Mouse (Mus musculus) MEL (cell line): ENCODE results near the gene Steap3. TPM values are rescaled to one million over a fixed set of nuclear protein-coding genes. Genes with fewer than 3 reads are reported as not detected.

ENCODE experiments used
- DNase-seq: peaks from one replicate; pipeline ENCODE4 v3.0.0; 2011; ENCODE audit warnings: low read depth, low spot score
- H3K27ac ChIP-seq: 2 replicates; pipeline ENCODE4 v1.5.1; 2012; ENCODE audit warnings: low read depth, mild to moderate bottlenecking, control low read depth, low read length, moderate library complexity; ENCODE audit not compliant: control insufficient read depth
- H3K27me3 ChIP-seq, 2 experiments: fragments of 150-350 bp in 1 of 2; sonication (generic) in 1 of 2; 2 replicates each; pipeline ENCODE4 v1.6.1; 2012; ENCODE audit warnings: low read length in 2 of 2, mild to moderate bottlenecking in 2 of 2, improper control_type of control experiment in 1 of 2, moderate library complexity in 1 of 2; ENCODE audit not compliant: insufficient read depth in 2 of 2, control insufficient read depth in 1 of 2
- H3K36me3 ChIP-seq, 2 experiments: 2 replicates each; pipeline ENCODE4 v1.6.1; 2012 to 2014; ENCODE audit warnings: low read length in 2 of 2, improper control_type of control experiment in 1 of 2, inconsistent platforms in 1 of 2, mild to moderate bottlenecking in 1 of 2; ENCODE audit not compliant: insufficient read depth in 2 of 2, control insufficient read depth in 1 of 2
- H3K4me1 ChIP-seq, 2 experiments: fragments of 150-350 bp in 1 of 2; sonication (generic) in 1 of 2; 2 replicates each; pipeline ENCODE4 v1.6.1; 2012; ENCODE audit warnings: low read length in 2 of 2, improper control_type of control experiment in 1 of 2, mild to moderate bottlenecking in 1 of 2; ENCODE audit not compliant: insufficient read depth in 2 of 2, control insufficient read depth in 1 of 2
- H3K4me3 ChIP-seq, 2 experiments: fragments of 150-350 bp in 1 of 2; sonication (generic) in 1 of 2; 2 replicates each; pipeline ENCODE4 v1.5.1; 2012; ENCODE audit warnings: low read depth in 2 of 2, low read length in 2 of 2, mild to moderate bottlenecking in 2 of 2, moderate library complexity in 2 of 2, control low read depth in 1 of 2, improper control_type of control experiment in 1 of 2; ENCODE audit not compliant: control insufficient read depth in 1 of 2, insufficient read depth in 1 of 2
- H3K79me2 ChIP-seq: 2 replicates; pipeline ENCODE4 v1.6.1; 2012; ENCODE audit warnings: mild to moderate bottlenecking, low read length, moderate library complexity; ENCODE audit not compliant: control insufficient read depth, poor library complexity, insufficient read depth
- H3K9ac ChIP-seq: 2 replicates; pipeline ENCODE4 v1.6.1; 2012; ENCODE audit warnings: low read depth, mild to moderate bottlenecking, control low read depth, low read length, moderate library complexity; ENCODE audit not compliant: control insufficient read depth, poor library complexity, severe bottlenecking
- H3K9me3 ChIP-seq: fragments of 150-350 bp; sonication (generic); replicated peaks from 2 replicates; pipeline ENCODE4 v1.6.1; 2012; ENCODE audit warnings: mild to moderate bottlenecking, low read length, improper control_type of control experiment, moderate library complexity; ENCODE audit not compliant: insufficient read depth
- CTCF ChIP-seq, 3 experiments: IDR thresholded peaks in 2 of 3; conservative IDR thresholded peaks in 1 of 3; 2 replicates each; pipeline ENCODE4 v1.5.1; 2011 to 2012; ENCODE audit warnings: low read length in 3 of 3, low read depth in 2 of 3, mild to moderate bottlenecking in 2 of 3, improper control_type of control experiment in 1 of 3, inconsistent platforms in 1 of 3, mixed read lengths in 1 of 3, moderate library complexity in 1 of 3; ENCODE audit not compliant: control insufficient read depth in 1 of 3, insufficient read depth in 1 of 3, poor library complexity in 1 of 3, severe bottlenecking in 1 of 3
- MYC ChIP-seq: IDR thresholded peaks from 2 replicates; pipeline ENCODE4 v1.6.1; 2011; ENCODE audit warnings: low read depth, mild to moderate bottlenecking, low read length, improper control_type of control experiment, moderate library complexity
- POLR2AphosphoS2 ChIP-seq: IDR thresholded peaks from 2 replicates; pipeline ENCODE4 v1.6.1; 2011; ENCODE audit warnings: low read length, improper control_type of control experiment
- RCOR1 ChIP-seq: IDR thresholded peaks from 2 replicates; pipeline ENCODE4 v1.6.1; 2012; ENCODE audit warnings: low read depth, mild to moderate bottlenecking, inconsistent platforms, low read length, improper control_type of control experiment
- SMC3 ChIP-seq: IDR thresholded peaks from 2 replicates; pipeline ENCODE4 v1.6.1; 2011; ENCODE audit warnings: low read depth, low read length, improper control_type of control experiment
- TAL1 ChIP-seq: IDR thresholded peaks from 2 replicates; pipeline ENCODE4 v1.6.1; 2012; ENCODE audit warnings: mild to moderate bottlenecking, inconsistent platforms, low read length, moderate library complexity, mixed read lengths
- USF1 ChIP-seq: IDR thresholded peaks from 2 replicates; pipeline ENCODE4 v1.6.1; 2014; ENCODE audit warnings: low read depth, mild to moderate bottlenecking, inconsistent platforms, low read length, improper control_type of control experiment, moderate library complexity
- ZC3H11A ChIP-seq: IDR thresholded peaks from 2 replicates; pipeline ENCODE4 v1.6.1; 2012; ENCODE audit warnings: low read depth, mild to moderate bottlenecking, inconsistent platforms, low read length, improper control_type of control experiment
- ZKSCAN1 ChIP-seq: IDR thresholded peaks from 2 replicates; pipeline ENCODE4 v1.6.1; 2012; ENCODE audit warnings: low read depth, mild to moderate bottlenecking, inconsistent platforms, low read length, improper control_type of control experiment, moderate library complexity
- polyA plus RNA-seq, 2 experiments: library from polyadenylated mRNA; stranded (reverse) in 1 of 2; unstranded in 1 of 2; fragments of >175 nt in 1 of 2; fragments of >200 nt in 1 of 2; gene quantifications; 2 replicates each; pipeline versions ENCODE4 v1.2.1 to v1.2.4; 2012; ENCODE audit warnings: low replicate concordance in 2 of 2, low read depth in 1 of 2; ENCODE audit not compliant: insufficient read length in 2 of 2, insufficient read depth in 1 of 2, missing spikeins in 1 of 2
- total RNA-seq: library from RNA; depleted of rRNA; stranded (reverse); fragments of 300-350 nt; gene quantifications from 2 replicates; pipeline ENCODE4 v1.2.3, GENCODE M21; 2012

Steap3 gene
- total and polyA plus RNA-seq, 3 experiments = 50.2 to 101 (median 98.2) TPM

GRCm38 (mm10) chr1:120258245-120258644, 14.3 kb downstream of the Steap3 start:
- H3K9ac ChIP-seq = peak overlapping the region; percentile 78
- H3K36me3 ChIP-seq = peaks cover 3 to 54% of the 10 kb centered on the region in 2 experiments; a peak in 3 of 4 replicates
- H3K4me1 ChIP-seq = peaks cover 18 to 57% of the 10 kb centered on the region in 2 experiments
- no peaks in the 10 kb centered on the region for H3K27me3 ChIP-seq
- H3K9me3 ChIP-seq = no peaks in the 10 kb centered on the region
- peak overlapping the region; percentile 99 for H3K27ac ChIP-seq
- peak overlapping the region; percentile 64 to 79 for H3K4me3 ChIP-seq
- no peak for DNase-seq
- peaks cover 48% of the 10 kb centered on the region for H3K79me2 ChIP-seq
- TF ChIP-seq MYC (no peak), RCOR1 (0 out of 2 replicates have a peak, but pooled peaks have one; percentile 7), TAL1 (no peak)
- TF ChIP-seq, all 39 proteins: peak for 1

GRCm38 (mm10) chr1:120253751-120254150, 18.8 kb downstream of the Steap3 start:
- Histone ChIP-seq H3K27ac (no peak overlapping the region), H3K27me3 (no peaks in the 10 kb centered on the region)
- TF ChIP-seq USF1 = no peak
- 0 out of 2 replicates have a peak, but pooled peaks have one; percentile 18 for TF ChIP-seq POLR2AphosphoS2
- no peak for TF ChIP-seq ZKSCAN1
- TF ChIP-seq ZC3H11A = no peak
- TF ChIP-seq, all 39 proteins: peak for 1
- peaks cover 11 to 34% of the 10 kb centered on the region in 2 experiments for H3K36me3 ChIP-seq
- H3K4me3 ChIP-seq = no peak overlapping the region
- H3K9me3 ChIP-seq = no peaks in the 10 kb centered on the region
- peaks cover 12 to 40% of the 10 kb centered on the region in 2 experiments for H3K4me1 ChIP-seq
- no peak overlapping the region for H3K9ac ChIP-seq
- H3K79me2 ChIP-seq = peaks cover 43% of the 10 kb centered on the region
- no peak for DNase-seq

GRCm38 (mm10) chr1:120252519-120253160, 19.9 kb downstream of the Steap3 start:
- peak; percentile 29 to 42 (median 40); a peak in 5 of 6 replicates for TF ChIP-seq CTCF (IDR thresholded peaks at IDR 0.05 in 2 of 3, conservative IDR thresholded peaks at IDR 0.05 in 1 of 3; ENCODE audit: control insufficient read depth in 1 of 3, insufficient read depth in 1 of 3, low read depth in 2 of 3, low read length in 3 of 3, poor library complexity in 1 of 3, severe bottlenecking in 1 of 3)
- no peak for TF ChIP-seq SMC3
- Histone ChIP-seq H3K27ac (no peak overlapping the region), H3K79me2 (peaks cover 43% of the 10 kb centered on the region), H3K4me1 (peaks cover 12 to 37% of the 10 kb centered on the region in 2 experiments), H3K4me3 (no peak overlapping the region), H3K9me3 (no peaks in the 10 kb centered on the region), H3K36me3 (peaks cover 12 to 34% of the 10 kb centered on the region in 2 experiments), H3K9ac (no peak overlapping the region), H3K27me3 (no peaks in the 10 kb centered on the region)
- no peak for DNase-seq
